Mouse (Mus musculus): ENCODE measurements at regions not wholly inside any gene's neighbourhood (a gene's known extent, or its start where the extent isn't known, plus 50 kb on each side); places are given as distances from the start of the nearest gene placed in this dataset.

DNA sequence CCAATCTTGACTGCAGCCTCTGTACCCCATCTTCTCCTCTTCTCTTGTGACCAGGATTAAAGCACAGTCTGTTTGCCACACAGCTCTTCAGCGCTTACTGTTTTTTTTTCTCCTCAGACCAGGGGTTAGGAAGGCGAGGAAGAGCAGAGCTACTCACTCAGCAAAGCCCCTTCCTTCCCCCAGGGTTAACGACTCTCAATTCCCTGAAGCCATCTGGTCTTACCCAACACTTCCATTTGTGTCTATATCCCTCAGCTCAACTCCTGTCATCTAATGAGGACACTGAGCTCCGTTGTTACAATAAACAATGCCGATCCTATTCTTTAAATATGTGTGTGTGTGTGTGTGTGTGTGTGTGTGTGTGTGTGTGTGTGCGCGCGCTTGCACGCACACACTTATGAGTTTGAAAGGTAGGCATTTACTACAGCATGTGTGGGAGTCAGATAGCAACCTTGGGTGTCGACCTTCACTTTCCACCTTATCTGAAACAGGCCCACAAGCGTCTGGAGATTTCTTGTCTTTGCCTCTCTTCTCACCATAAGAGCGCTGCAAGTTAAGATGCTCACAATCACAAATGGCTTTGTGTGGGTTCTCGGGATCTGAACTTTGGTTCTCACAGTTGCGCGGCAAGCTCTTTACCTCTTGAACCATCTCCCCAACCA, 79.3 kb upstream of the Six2 start:
- no peak overlapping the region for H3K4me3 ChIP-seq (ENCODE audit: insufficient read depth, low read depth, low read length)
- 77% methylated on average over 15 of the region's 15 CpGs for WGBS
- H3K36me3 ChIP-seq (ENCODE audit: control insufficient read depth, insufficient read depth, low read length) = no peaks in the 10 kb centered on the region
- H3K27me3 ChIP-seq (replicated peaks; ENCODE audit: control insufficient read depth, insufficient read depth, low read length) = no peaks in the 10 kb centered on the region
- H3K4me1 ChIP-seq (ENCODE audit: control insufficient read depth, insufficient read depth, low read length) = no peaks in the 10 kb centered on the region
- H3K27ac ChIP-seq (ENCODE audit: insufficient read depth, low read depth, low read length) = no peak overlapping the region
- no peak for DNase-seq
- no peak for TF ChIP-seq CTCF (conservative IDR thresholded peaks at IDR 0.05; ENCODE audit: insufficient read depth, insufficient read length, low read depth, low read length)
- TF ChIP-seq POLR2A (IDR thresholded peaks at IDR 0.05; ENCODE audit: low read depth, low read length) = no peak

GRCm38 (mm10) chr17:85766556-85766955, 78.5 kb upstream of the Six2 start:
- Histone ChIP-seq H3K36me3 (ENCODE audit: control insufficient read depth, insufficient read depth, low read length) (no peaks in the 10 kb centered on the region), H3K27ac (ENCODE audit: insufficient read depth, low read depth, low read length) (no peak overlapping the region), H3K4me3 (ENCODE audit: insufficient read depth, low read depth, low read length) (no peak overlapping the region), H3K4me1 (ENCODE audit: control insufficient read depth, insufficient read depth, low read length) (no peaks in the 10 kb centered on the region), H3K27me3 (replicated peaks; ENCODE audit: control insufficient read depth, insufficient read depth, low read length) (no peaks in the 10 kb centered on the region)
- no peak for DNase-seq
- WGBS = 29% methylated on average over 5 of the region's 5 CpGs
- TF ChIP-seq CTCF (conservative IDR thresholded peaks at IDR 0.05; ENCODE audit: insufficient read depth, insufficient read length, low read depth, low read length) (no peak), POLR2A (IDR thresholded peaks at IDR 0.05; ENCODE audit: low read depth, low read length) (no peak)

DNA sequence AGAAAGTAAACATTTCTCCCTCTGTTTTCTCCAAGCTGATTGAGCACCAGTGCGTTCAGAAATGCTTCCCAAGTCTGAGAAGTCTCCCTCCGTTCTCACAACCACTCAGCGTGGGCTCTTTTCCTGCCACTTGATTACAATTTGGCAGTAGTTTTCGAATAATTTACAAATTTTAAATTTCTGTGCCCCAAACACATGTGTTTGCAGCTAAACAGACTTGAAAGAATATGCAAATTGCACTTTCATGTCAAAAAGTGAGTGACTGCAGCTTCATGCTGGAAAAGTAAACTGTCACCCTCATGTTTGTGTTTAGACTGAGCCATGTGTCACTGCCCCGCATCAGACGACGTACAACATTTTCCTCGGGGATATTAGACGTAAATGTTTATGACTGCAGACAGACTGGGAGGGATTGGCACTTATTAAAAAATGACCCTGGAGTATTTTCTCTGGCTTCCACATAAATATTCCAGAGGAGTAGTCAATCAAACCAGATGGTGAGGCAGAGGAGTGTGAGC, 70.6 kb upstream of the Six2 start:
- H3K4me3 ChIP-seq (ENCODE audit: insufficient read depth, low read depth, low read length) = no peak overlapping the region
- no peak for TF ChIP-seq CTCF (conservative IDR thresholded peaks at IDR 0.05; ENCODE audit: insufficient read depth, insufficient read length, low read depth, low read length)
- no peak for TF ChIP-seq POLR2A (IDR thresholded peaks at IDR 0.05; ENCODE audit: low read depth, low read length)
- DNase-seq = no peak
- no peaks in the 10 kb centered on the region for H3K27me3 ChIP-seq (replicated peaks; ENCODE audit: control insufficient read depth, insufficient read depth, low read length)
- H3K27ac ChIP-seq (ENCODE audit: insufficient read depth, low read depth, low read length) = no peak overlapping the region
- H3K36me3 ChIP-seq (ENCODE audit: control insufficient read depth, insufficient read depth, low read length) = no peaks in the 10 kb centered on the region
- WGBS = 26% methylated on average over 9 of the region's 9 CpGs
- no peaks in the 10 kb centered on the region for H3K4me1 ChIP-seq (ENCODE audit: control insufficient read depth, insufficient read depth, low read length)

GRCm38 (mm10) chr17:85757647-85758046, 69.6 kb upstream of the Six2 start:
- no peak for DNase-seq
- WGBS = 94% methylated on average over 1 of the region's 1 CpGs
- Histone ChIP-seq H3K4me3 (ENCODE audit: insufficient read depth, low read depth, low read length) (no peak overlapping the region), H3K36me3 (ENCODE audit: control insufficient read depth, insufficient read depth, low read length) (no peaks in the 10 kb centered on the region), H3K4me1 (ENCODE audit: control insufficient read depth, insufficient read depth, low read length) (no peaks in the 10 kb centered on the region), H3K27me3 (replicated peaks; ENCODE audit: control insufficient read depth, insufficient read depth, low read length) (no peaks in the 10 kb centered on the region), H3K27ac (ENCODE audit: insufficient read depth, low read depth, low read length) (no peak overlapping the region)
- TF ChIP-seq CTCF (conservative IDR thresholded peaks at IDR 0.05; ENCODE audit: insufficient read depth, insufficient read length, low read depth, low read length) (no peak), POLR2A (IDR thresholded peaks at IDR 0.05; ENCODE audit: low read depth, low read length) (no peak)

GRCm38 (mm10) chr17:85755557-85755956, 67.5 kb upstream of the Six2 start:
- TF ChIP-seq CTCF (conservative IDR thresholded peaks at IDR 0.05; ENCODE audit: insufficient read depth, insufficient read length, low read depth, low read length) = no peak
- TF ChIP-seq POLR2A (IDR thresholded peaks at IDR 0.05; ENCODE audit: low read depth, low read length) = no peak
- no peak overlapping the region for H3K27ac ChIP-seq (ENCODE audit: insufficient read depth, low read depth, low read length)
- H3K4me3 ChIP-seq (ENCODE audit: insufficient read depth, low read depth, low read length) = no peak overlapping the region
- no peaks in the 10 kb centered on the region for H3K4me1 ChIP-seq (ENCODE audit: control insufficient read depth, insufficient read depth, low read length)
- DNase-seq = no peak
- H3K36me3 ChIP-seq (ENCODE audit: control insufficient read depth, insufficient read depth, low read length) = no peaks in the 10 kb centered on the region
- no peaks in the 10 kb centered on the region for H3K27me3 ChIP-seq (replicated peaks; ENCODE audit: control insufficient read depth, insufficient read depth, low read length)
- 87% methylated on average over 2 of the region's 2 CpGs for WGBS

GRCm38 (mm10) chr17:85748649-85749081, 60.6 kb upstream of the Six2 start:
- TF ChIP-seq POLR2A (IDR thresholded peaks at IDR 0.05; ENCODE audit: low read depth, low read length) (no peak), CTCF (conservative IDR thresholded peaks at IDR 0.05; ENCODE audit: insufficient read depth, insufficient read length, low read depth, low read length) (no peak)
- WGBS = 10% methylated on average over 10 of the region's 10 CpGs
- Histone ChIP-seq H3K36me3 (ENCODE audit: control insufficient read depth, insufficient read depth, low read length) (no peaks in the 10 kb centered on the region), H3K27me3 (replicated peaks; ENCODE audit: control insufficient read depth, insufficient read depth, low read length) (no peaks in the 10 kb centered on the region; the same call in 1 of the 2 replicates), H3K4me3 (ENCODE audit: insufficient read depth, low read depth, low read length) (no peak overlapping the region), H3K27ac (ENCODE audit: insufficient read depth, low read depth, low read length) (no peak overlapping the region), H3K4me1 (ENCODE audit: control insufficient read depth, insufficient read depth, low read length) (no peaks in the 10 kb centered on the region)
- no peak for DNase-seq

GRCm38 (mm10) chr17:85747976-85748648, 60.0 kb upstream of the Six2 start:
- H3K27ac ChIP-seq (ENCODE audit: insufficient read depth, low read depth, low read length) = no peak overlapping the region

More at GRCm38 (mm10) chr17:85747976-85748648, 60.0 kb upstream of the Six2 start:
- DNase-seq = no peak
- Histone ChIP-seq H3K27me3 (replicated peaks; ENCODE audit: control insufficient read depth, insufficient read depth, low read length) (no peaks in the 10 kb centered on the region; the same call in 1 of the 2 replicates), H3K4me1 (ENCODE audit: control insufficient read depth, insufficient read depth, low read length) (no peaks in the 10 kb centered on the region), H3K4me3 (ENCODE audit: insufficient read depth, low read depth, low read length) (no peak overlapping the region), H3K36me3 (ENCODE audit: control insufficient read depth, insufficient read depth, low read length) (no peaks in the 10 kb centered on the region)
- 12% methylated on average over 16 of the region's 16 CpGs for WGBS
- TF ChIP-seq POLR2A (IDR thresholded peaks at IDR 0.05; ENCODE audit: low read depth, low read length) (no peak), CTCF (conservative IDR thresholded peaks at IDR 0.05; ENCODE audit: insufficient read depth, insufficient read length, low read depth, low read length) (no peak)
